Mouse (Mus musculus): ENCODE results near the gene 9830107B12Rik.

GRCm38 (mm10) chr17:48093286-48093817 is 52.7 kb downstream of the 9830107B12Rik start:
- TF ChIP-seq CTCF (IDR thresholded peaks at IDR 0.05) (no peak), EP300 (IDR thresholded peaks at IDR 0.05) (no peak)

Measured in lung, postnatal 0 days (tissue).